Mouse (Mus musculus) liver, embryonic 14.5 days (tissue): ENCODE data around the gene Bbs4. TPM values are rescaled to one million over a fixed set of nuclear protein-coding genes. Genes with fewer than 3 reads are reported as not detected.
A peak's percentile ranks its signal among the peaks of the same experiment; 100 is the strongest.
"Not testable (repeated sequence)": the region's sequence is repeated elsewhere in the genome, so short reads cannot be mapped to it uniquely, and the experiment has no call there.

Experiments used
- ATAC-seq: fragments of 200-750 bp; cut with Nextera tagmentation; 2 replicates; pipeline ENCODE4 v1.8.0; 2017; ENCODE audit warnings: moderate number of reproducible peaks, mild to moderate bottlenecking, moderate library complexity; ENCODE audit not compliant: insufficient read depth
- DNase-seq, 3 experiments: peaks; one replicate each; pipeline ENCODE4 v3.0.0-alpha.2; 2012 to 2013; ENCODE audit warnings: low read depth in 3 of 3, low spot score in 3 of 3
- H3K27ac ChIP-seq: fragments of 300-500 bp; sonication (generic); 2 replicates; pipeline ENCODE4 v1.5.1; 2014; ENCODE audit warnings: moderate library complexity, mild to moderate bottlenecking, control low read depth, inconsistent platforms
- H3K27me3 ChIP-seq: fragments of 300-500 bp; sonication (generic); 2 replicates; pipeline ENCODE4 v1.6.1; 2014; ENCODE audit warnings: mild to moderate bottlenecking, low read length, moderate library complexity; ENCODE audit not compliant: control insufficient read depth, insufficient read depth
- H3K36me3 ChIP-seq: fragments of 300-500 bp; sonication (generic); replicated peaks from 2 replicates; pipeline ENCODE4 v1.6.1; 2014; ENCODE audit warnings: low read depth; ENCODE audit not compliant: control insufficient read depth, insufficient read depth
- H3K4me1 ChIP-seq, 2 experiments: fragments of 200-500 bp in 1 of 2; fragments of 300-500 bp in 1 of 2; sonication (generic) in 1 of 2; replicated peaks; 2 replicates each; pipeline ENCODE4 v1.6.1; 2012 to 2014; ENCODE audit warnings: antibody characterized with exemption in 1 of 2, inconsistent platforms in 1 of 2, low read length in 1 of 2; ENCODE audit not compliant: control insufficient read depth in 2 of 2, insufficient read depth in 2 of 2
- H3K4me2 ChIP-seq: fragments of 300-500 bp; sonication (generic); 2 replicates; pipeline ENCODE4 v1.6.1; 2014; ENCODE audit warnings: low read depth, mild to moderate bottlenecking, control low read depth, moderate library complexity
- H3K4me3 ChIP-seq, 2 experiments: fragments of 200-500 bp in 1 of 2; fragments of 300-500 bp in 1 of 2; sonication (generic) in 1 of 2; 2 replicates each; pipeline ENCODE4 v1.5.1; 2012 to 2014; ENCODE audit warnings: low read depth in 2 of 2, low read length in 2 of 2, mild to moderate bottlenecking in 2 of 2, control low read depth in 1 of 2, inconsistent platforms in 1 of 2, moderate library complexity in 1 of 2; ENCODE audit not compliant: insufficient read depth in 1 of 2
- H3K9ac ChIP-seq: fragments of 300-500 bp; sonication (generic); replicated peaks from 2 replicates; pipeline ENCODE4 v1.6.1; 2014; ENCODE audit warnings: mild to moderate bottlenecking, control low read depth, moderate library complexity
- H3K9me3 ChIP-seq: fragments of 300-500 bp; sonication (generic); 2 replicates; pipeline ENCODE4 v1.6.1; 2016; ENCODE audit warnings: low read length, mixed read lengths; ENCODE audit not compliant: control insufficient read depth
- CTCF ChIP-seq: IDR thresholded peaks from 2 replicates; pipeline ENCODE4 v1.5.1; 2016; ENCODE audit warnings: antibody characterized with exemption, low read depth, control low read depth
- EP300 ChIP-seq: IDR thresholded peaks from 2 replicates; pipeline ENCODE4 v1.6.1; 2016; ENCODE audit warnings: antibody characterized with exemption, low read depth
- WGBS: fragments of 180-500 bp; shearing (Covaris S2); extraction: QIAGEN DNeasy Blood & Tissue Kit; methylation state at CpG from one replicate; pipeline ENCODE4 v1.1.7; 2014; ENCODE audit not compliant: insufficient replicate concordance; 5-methylcytosine and 5-hydroxymethylcytosine counted together
- polyA plus RNA-seq, 2 experiments: library from polyadenylated mRNA; depleted of rRNA in 1 of 2; stranded (reverse) in 1 of 2; unstranded in 1 of 2; fragments of >200 nt; fragmentation: Nextera tagmentation in 1 of 2; extraction: Ambion mirVana in 1 of 2; gene quantifications; 2 replicates each; pipeline versions ENCODE4 v1.2.1 to v1.2.3; 2012 to 2014

The Bbs4 gene
- polyA plus RNA-seq, 2 experiments: 1.1 to 1.6 TPM

DNA sequence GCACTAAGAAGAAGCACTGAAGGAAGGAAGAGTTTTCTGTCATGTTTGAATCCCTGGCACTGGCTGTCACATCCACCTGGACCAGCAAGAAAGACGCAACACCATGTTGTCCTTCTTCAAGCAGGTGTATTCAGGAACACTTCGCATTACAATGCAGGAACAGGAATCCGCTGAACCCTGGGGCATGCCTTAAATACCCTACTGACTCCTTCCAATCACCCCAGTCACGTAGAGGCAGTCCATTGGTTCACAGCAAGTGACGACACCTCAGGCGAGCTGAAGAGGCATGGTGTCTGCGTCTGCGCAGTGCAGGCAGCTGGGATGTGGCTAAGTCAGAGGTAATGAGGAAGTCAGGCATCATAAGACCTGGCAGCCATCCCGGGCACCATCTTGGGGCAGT lies 16.3 kb upstream of the Bbs4 start:
- Histone ChIP-seq H3K27me3 (no peaks in the 10 kb centered on the region), H3K4me3 (no peak overlapping the region), H3K36me3 (no peaks in the 10 kb centered on the region), H3K9ac (no peak overlapping the region), H3K27ac (no peak overlapping the region), H3K4me2 (no peak overlapping the region), H3K9me3 (no peaks in the 10 kb centered on the region), H3K4me1 (no peaks in the 10 kb centered on the region)
- 70% methylated on average over 9 of the region's 9 CpGs for WGBS
- TF ChIP-seq EP300 (no peak), CTCF (no peak)
- ATAC-seq (no peak), DNase-seq (no peak)

DNA sequence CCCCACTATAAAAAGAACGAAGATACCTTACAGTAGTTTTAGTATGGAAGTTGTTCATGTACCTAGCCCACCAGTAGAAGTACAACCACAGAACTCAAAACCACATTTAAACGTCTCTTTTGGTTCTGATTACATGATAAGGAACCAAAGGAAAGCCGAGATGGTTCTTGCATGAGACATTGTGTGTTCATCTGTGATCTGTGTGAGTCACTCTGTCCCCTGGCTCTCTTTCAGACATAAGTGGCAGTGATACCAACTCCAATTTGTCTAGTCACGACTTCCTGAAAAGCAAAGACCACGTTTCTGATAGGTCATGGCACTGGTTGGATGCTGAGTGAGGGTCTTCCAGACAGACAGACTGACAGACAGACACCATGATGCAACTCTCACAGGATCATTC lies 15.9 kb upstream of the Bbs4 start:
- no peak overlapping the region for H3K9ac ChIP-seq
- no peaks in the 10 kb centered on the region for H3K4me1 ChIP-seq
- no peak for DNase-seq
- H3K4me3 ChIP-seq: no peak overlapping the region
- ATAC-seq: no peak
- TF ChIP-seq CTCF (no peak), EP300 (no peak)
- WGBS: 31% methylated on average over 5 of the region's 5 CpGs
- H3K4me2 ChIP-seq: no peak overlapping the region
- H3K27ac ChIP-seq: no peak overlapping the region
- H3K9me3 ChIP-seq: no peaks in the 10 kb centered on the region
- no peaks in the 10 kb centered on the region for H3K27me3 ChIP-seq
- H3K36me3 ChIP-seq: no peaks in the 10 kb centered on the region

DNA sequence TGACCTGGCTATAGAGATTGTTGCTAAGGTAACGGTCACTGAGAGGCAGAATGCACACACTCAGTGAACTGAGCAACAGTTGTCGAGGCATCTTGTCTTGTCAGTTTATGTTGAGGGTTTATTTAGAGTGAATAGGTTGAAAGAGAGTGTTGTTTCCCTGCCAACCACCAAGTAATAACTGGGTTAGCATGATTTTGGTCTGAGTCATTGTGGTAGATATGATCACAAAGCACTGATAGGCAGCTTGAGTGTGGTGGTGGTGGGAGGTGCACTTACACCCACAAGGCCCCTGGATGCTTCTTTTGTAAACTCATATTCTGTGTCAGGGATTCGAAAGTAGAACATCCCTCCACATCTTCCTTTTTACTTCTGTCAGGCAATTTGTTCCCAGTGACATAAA lies 7.2 kb upstream of the Bbs4 start:
- H3K27me3 ChIP-seq, H3K4me3 ChIP-seq, H3K4me1 ChIP-seq, H3K27ac ChIP-seq, H3K9me3 ChIP-seq, H3K9ac ChIP-seq, H3K36me3 ChIP-seq, DNase-seq, H3K4me2 ChIP-seq, ATAC-seq: not testable (repeated sequence)
- WGBS: 88% methylated on average over 1 of the region's 3 CpGs

DNA sequence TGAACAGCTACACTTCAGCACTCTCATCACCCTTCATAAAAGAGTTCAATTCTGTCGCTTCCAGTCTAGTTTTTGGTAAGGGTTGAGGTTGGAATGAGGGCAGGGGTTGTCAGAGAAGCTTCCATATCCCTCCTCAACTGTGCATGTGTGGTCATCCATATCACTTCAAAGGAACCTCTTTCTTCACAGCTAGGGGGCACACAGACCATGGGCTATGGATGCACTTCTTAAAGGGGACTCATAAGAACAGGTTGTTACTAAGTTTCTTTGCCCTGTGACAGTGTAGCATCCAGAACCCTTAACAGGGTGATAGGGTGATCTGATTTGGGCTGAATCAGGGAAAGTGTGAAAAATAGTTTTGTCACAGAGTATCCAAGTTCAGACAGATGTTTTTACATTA lies 4.7 kb upstream of the Bbs4 start:
- DNase-seq, H3K27ac ChIP-seq, H3K4me2 ChIP-seq, H3K27me3 ChIP-seq, H3K4me1 ChIP-seq, H3K9me3 ChIP-seq, H3K4me3 ChIP-seq, H3K9ac ChIP-seq, H3K36me3 ChIP-seq, ATAC-seq: not testable (repeated sequence)
- WGBS: 48% methylated on average over 1 of the region's 1 CpGs
- peak; percentile 11; the same call in 1 of the 2 replicates for TF ChIP-seq CTCF

DNA sequence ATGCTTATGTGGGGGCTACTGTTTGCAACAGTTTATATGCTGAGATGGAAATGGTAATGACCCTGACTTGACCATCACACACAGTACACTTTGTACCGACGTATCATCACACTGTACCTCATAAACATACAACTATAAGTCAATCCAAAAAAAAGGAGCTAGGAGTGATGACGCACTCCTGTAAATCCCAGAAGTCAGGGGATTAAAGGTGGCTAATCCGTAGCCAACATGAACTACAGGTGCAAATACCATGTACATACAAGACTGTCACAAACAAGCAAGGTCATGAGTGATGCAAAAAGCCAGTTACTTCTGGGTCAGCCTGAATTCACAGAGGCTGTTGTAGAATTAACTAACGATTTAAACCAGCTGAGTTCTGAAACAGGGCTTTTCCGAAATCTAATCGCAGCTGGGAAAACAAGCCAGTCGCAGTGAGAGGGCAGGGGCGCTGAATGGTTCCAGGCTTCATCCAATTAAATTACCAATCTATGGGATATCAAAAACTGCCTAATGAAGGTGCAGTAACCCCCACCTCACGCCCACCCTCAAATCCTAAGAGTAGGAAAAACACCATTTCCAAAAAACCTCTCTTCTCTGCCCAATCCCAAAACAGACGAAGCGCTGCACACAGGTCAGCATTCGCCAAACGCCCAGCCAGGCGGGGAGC lies 589 bp downstream of the Bbs4 start:
- ATAC-seq (peak; percentile 14; the same call in 1 of the 2 replicates), DNase-seq (no peak)
- Histone ChIP-seq H3K4me3 (peak overlapping the region; percentile 66 to 79), H3K9ac (peak overlapping the region; percentile 82), H3K27me3 (no peaks in the 10 kb centered on the region), H3K4me1 (peaks cover 0 to 4% of the 10 kb centered on the region in 2 experiments; a peak in 1 of 4 replicates), H3K4me2 (peak overlapping the region; percentile 80), H3K36me3 (no peaks in the 10 kb centered on the region), H3K9me3 (no peaks in the 10 kb centered on the region), H3K27ac (peak overlapping the region; percentile 53; the same call in 1 of the 2 replicates)
- 20% methylated on average over 15 of the region's 15 CpGs for WGBS
- TF ChIP-seq EP300 (no peak), CTCF (no peak)
